Mouse (Mus musculus) midbrain, embryonic 12.5 days (tissue): ENCODE measurements around the gene Vdac2. TPM values are rescaled to one million over a fixed set of nuclear protein-coding genes. Genes with fewer than 3 reads are reported as not detected.

Experiments
- ATAC-seq: fragments of 200-750 bp; cut with Nextera tagmentation; 2 replicates; pipeline ENCODE4 v1.8.0; 2017; ENCODE audit warnings: low read depth, moderate TSS enrichment, moderate library complexity; ENCODE audit not compliant: low FRiP score
- H3K27ac ChIP-seq: fragments of 300-500 bp; sonication (generic); replicated peaks from 2 replicates; pipeline ENCODE4 v1.5.1; 2016; ENCODE audit warnings: mild to moderate bottlenecking
- H3K27me3 ChIP-seq: fragments of 300-500 bp; sonication (generic); 2 replicates; pipeline ENCODE4 v1.6.1; 2016; ENCODE audit warnings: mild to moderate bottlenecking
- H3K36me3 ChIP-seq: fragments of 300-500 bp; sonication (generic); 2 replicates; pipeline ENCODE4 v1.6.1; 2016
- H3K4me1 ChIP-seq: fragments of 300-500 bp; sonication (generic); 2 replicates; pipeline ENCODE4 v1.6.1; 2016
- H3K4me2 ChIP-seq: fragments of 300-500 bp; sonication (generic); replicated peaks from 2 replicates; pipeline ENCODE4 v1.6.1; 2016; ENCODE audit warnings: mild to moderate bottlenecking, moderate library complexity
- H3K4me3 ChIP-seq: fragments of 300-500 bp; sonication (generic); 2 replicates; pipeline ENCODE4 v1.5.1; 2016; ENCODE audit warnings: mild to moderate bottlenecking
- H3K9ac ChIP-seq: fragments of 300-500 bp; sonication (generic); replicated peaks from 2 replicates; pipeline ENCODE4 v1.6.1; 2016; ENCODE audit warnings: mild to moderate bottlenecking, moderate library complexity
- H3K9me3 ChIP-seq: fragments of 300-500 bp; sonication (generic); 2 replicates; pipeline ENCODE4 v1.6.1; 2016; ENCODE audit warnings: mild to moderate bottlenecking
- WGBS: fragments of 180-500 bp; shearing (Covaris S2); methylation state at CpG from one replicate; pipeline ENCODE4 v1.1.7; 2016; 5-methylcytosine and 5-hydroxymethylcytosine counted together
- polyA plus RNA-seq: library from polyadenylated mRNA; unstranded; fragments of >200 nt; fragmentation: Nextera tagmentation; extraction: Ambion mirVana; gene quantifications from 2 replicates; pipeline ENCODE4 v1.2.1, GENCODE M21; 2016

The Vdac2 gene
- polyA plus RNA-seq, 1 experiment from 2014 or later: 275 TPM

DNA sequence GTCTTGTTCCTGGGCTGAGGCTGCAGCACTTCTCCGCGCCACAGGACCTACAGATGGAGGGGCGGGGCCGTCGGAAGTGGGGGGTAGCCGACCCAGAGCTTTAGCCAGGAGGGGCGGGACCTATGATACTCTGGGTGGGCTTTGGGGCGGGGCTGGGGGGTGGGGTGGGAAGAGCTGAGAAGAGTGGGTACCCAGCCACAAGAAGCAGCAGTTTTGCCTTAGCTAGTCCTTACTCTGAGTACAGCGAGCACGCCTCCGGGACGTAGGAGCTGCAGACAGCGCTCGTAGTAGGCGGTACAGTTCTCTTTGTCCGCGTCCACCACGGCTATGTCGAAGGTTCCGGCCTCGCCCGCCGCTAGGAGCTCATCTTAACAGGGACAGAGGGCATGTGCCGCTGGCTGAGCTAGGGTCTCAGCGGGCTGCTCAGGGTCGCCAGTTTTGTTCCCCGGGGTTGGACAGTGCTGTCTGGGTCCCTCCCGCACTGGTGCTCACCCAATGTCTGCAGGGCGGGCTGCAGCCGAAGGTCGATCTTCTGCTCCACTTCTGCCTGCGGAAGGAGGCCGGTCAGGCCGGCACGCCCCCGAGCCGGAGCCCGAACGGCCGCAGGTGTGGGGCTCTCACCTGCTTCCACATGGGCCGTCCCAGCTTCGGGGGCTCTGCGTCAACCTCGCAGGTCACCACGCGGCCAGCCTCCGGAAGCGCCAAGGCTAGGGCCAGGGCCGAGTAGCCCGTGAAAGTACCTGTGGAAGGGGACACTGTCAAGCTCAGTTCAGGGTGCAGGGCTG, 22.5 kb downstream of the Vdac2 start:
- H3K27ac ChIP-seq: peak overlapping the region; percentile 60; the same call in 1 of the 2 replicates
- peak overlapping the region; percentile 69 for H3K4me3 ChIP-seq
- peak overlapping the region; percentile 72 for H3K9ac ChIP-seq
- ATAC-seq: peak; percentile 51
- H3K4me2 ChIP-seq: peak overlapping the region; percentile 89
- H3K27me3 ChIP-seq: no peaks in the 10 kb centered on the region; the same call in 1 of the 2 replicates
- peaks cover 18% of the 10 kb centered on the region for H3K4me1 ChIP-seq
- under 1% methylated on average over 49 of the region's 50 CpGs for WGBS
- peaks cover 38% of the 10 kb centered on the region for H3K36me3 ChIP-seq
- no peaks in the 10 kb centered on the region for H3K9me3 ChIP-seq

DNA sequence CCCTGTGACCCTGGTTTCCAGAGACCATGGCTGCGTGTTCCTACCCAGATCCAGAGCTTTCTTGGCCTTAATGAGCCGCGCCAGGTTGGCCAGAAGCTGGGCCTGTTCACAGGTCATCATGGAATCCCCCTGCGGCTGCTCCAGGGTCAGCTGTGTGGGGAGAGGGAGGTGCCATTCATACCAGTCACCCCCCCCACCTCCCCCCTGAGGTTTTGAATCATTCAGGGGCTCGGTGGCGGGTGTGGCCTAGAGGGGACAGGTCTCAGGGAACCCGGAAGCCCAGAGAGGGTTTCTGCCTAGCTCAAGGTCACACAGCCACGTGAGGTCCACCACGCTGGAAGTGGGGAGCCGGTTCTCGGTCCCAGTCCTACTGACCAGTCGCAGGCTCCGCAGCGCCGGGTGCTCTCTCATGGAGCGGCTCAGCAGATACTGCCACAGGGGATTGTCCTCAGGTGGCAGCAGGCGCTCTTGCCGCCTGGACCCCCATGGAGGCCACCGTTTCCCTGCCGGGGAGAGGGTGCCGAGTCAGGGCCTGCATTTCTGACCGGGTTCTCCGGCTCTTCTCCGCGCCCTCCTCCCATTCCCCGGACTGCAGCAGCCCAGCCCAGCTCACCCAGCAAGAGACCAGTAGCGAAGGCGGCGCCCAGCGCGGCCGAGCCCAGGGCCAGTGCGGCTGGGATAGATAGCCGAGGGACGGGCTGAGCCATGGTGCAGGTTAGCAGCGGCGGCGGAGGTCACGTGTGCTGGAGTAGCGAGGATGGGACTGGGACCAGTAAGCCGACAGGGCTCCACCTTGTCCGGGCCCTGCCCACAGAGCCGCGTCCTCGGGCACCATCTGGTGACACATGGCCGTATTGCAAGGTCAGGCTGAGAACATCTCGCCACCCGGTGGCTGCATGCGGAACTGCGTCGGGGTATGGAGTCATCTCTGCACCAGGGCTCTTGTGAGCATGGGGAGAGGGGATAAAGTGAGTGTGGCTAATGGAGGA, 23.4 kb downstream of the Vdac2 start, which contains the start of gene Comtd1:
Gene Comtd1, minus strand, starts transcription at position 812 of the 989 bp plus-strand sequence.
- peak within 1 kb of the TSS; percentile 60; the same call in 1 of the 2 replicates for H3K27ac ChIP-seq
- peak within 1 kb of the TSS; percentile 69 for H3K4me3 ChIP-seq
- peak within 1 kb of the TSS; percentile 89 for H3K4me2 ChIP-seq
- WGBS: under 1% methylated on average over 51 of the region's 51 CpGs
- no peaks in the 10 kb centered on the region for H3K9me3 ChIP-seq
- peaks cover 18% of the 10 kb centered on the region for H3K4me1 ChIP-seq
- ATAC-seq: peak; percentile 92
- no peaks in the 10 kb centered on the region; the same call in 1 of the 2 replicates for H3K27me3 ChIP-seq
- H3K9ac ChIP-seq: peak within 1 kb of the TSS; percentile 72
- H3K36me3 ChIP-seq: peaks cover 29% of the 10 kb centered on the region

DNA sequence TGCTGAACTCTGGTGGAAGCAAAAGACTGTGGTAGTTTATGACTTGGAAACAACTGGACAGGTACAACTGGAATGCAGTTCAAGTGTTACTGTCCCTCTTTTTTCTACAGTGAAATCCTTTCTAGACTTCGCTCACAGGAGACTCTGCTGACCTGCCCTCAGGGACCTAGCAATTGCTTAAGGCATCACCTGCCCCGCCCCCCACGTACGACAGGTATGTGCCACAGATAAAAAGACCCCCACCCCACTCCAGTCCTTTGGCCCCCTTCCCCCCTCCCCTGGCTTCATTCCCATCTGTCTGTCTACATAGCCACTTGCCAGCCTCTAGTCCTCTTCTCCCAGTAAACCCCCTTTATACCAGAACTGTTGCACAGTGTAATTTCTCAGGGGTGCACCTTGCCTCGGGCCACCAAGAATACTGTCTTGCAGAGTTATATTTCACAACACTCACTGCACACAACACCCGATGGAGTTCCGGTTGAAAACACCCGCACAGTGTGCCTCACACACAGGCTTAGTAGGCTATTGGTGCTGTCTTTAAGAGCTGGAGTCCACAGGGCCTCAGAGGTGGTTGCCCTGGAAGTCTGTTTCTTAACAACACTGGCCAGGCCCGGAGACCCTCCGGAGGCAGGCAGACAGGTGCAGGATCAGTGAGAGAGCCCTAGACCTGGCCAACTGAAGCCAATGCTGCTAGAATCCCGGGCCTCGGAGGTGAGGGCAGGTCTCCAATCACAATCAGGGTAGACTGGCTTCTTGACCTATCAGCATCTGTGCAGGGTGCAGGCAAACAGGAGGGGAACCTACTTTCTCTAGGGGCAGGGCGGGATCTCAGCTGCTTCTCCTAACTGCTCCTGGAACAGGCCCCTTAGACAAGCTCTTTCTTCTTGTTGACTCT, 24.7 kb downstream of the Vdac2 start:
- H3K27ac ChIP-seq: no peak overlapping the region
- H3K9me3 ChIP-seq: no peaks in the 10 kb centered on the region
- no peak for ATAC-seq
- no peak overlapping the region for H3K4me3 ChIP-seq
- 92% methylated on average over 13 of the region's 13 CpGs for WGBS
- H3K4me1 ChIP-seq: peaks cover 25% of the 10 kb centered on the region
- no peaks in the 10 kb centered on the region; the same call in 1 of the 2 replicates for H3K27me3 ChIP-seq
- H3K36me3 ChIP-seq: peaks cover 16% of the 10 kb centered on the region
- no peak overlapping the region for H3K4me2 ChIP-seq
- H3K9ac ChIP-seq: no peak overlapping the region

DNA sequence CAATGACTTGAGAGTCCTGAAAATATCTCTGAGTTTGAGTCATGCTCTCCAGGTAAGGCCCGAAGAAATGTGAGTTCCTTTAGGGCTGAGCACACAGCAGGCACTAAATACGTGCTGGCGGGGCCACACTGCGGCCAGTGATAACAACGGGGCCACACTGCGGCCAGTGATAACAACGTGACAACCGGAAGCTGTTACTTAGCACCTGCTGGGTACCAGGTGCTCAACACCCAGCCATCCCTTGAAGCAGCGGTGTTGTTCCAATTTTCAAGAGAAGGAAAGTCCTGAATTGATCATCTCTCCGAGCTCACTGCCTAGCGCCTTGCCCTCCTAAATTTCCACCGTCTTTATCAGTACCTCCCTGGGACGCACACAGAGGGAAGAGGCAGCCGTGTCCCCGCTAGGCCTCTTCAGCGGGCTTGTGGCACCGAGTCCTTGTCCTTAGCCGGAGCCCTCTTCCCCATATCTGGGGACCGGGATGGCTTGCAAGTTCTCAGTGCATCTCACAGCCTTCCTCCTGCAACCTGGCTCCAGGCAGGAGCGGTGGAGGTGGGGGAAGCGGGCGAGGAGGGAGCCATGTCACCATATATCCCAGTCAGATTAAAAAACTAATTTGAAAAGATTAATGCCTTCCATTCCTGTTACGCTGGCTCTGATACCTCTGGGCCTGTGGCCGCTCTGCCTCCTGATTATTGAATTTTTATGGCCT, 25.5 kb downstream of the Vdac2 start:
- Histone ChIP-seq H3K27ac (no peak overlapping the region), H3K36me3 (peaks cover 8% of the 10 kb centered on the region), H3K9me3 (no peaks in the 10 kb centered on the region), H3K9ac (no peak overlapping the region), H3K4me1 (peaks cover 25% of the 10 kb centered on the region), H3K4me2 (no peak overlapping the region), H3K27me3 (no peaks in the 10 kb centered on the region; the same call in 1 of the 2 replicates), H3K4me3 (no peak overlapping the region)
- ATAC-seq: no peak
- 87% methylated on average over 24 of the region's 24 CpGs for WGBS

DNA sequence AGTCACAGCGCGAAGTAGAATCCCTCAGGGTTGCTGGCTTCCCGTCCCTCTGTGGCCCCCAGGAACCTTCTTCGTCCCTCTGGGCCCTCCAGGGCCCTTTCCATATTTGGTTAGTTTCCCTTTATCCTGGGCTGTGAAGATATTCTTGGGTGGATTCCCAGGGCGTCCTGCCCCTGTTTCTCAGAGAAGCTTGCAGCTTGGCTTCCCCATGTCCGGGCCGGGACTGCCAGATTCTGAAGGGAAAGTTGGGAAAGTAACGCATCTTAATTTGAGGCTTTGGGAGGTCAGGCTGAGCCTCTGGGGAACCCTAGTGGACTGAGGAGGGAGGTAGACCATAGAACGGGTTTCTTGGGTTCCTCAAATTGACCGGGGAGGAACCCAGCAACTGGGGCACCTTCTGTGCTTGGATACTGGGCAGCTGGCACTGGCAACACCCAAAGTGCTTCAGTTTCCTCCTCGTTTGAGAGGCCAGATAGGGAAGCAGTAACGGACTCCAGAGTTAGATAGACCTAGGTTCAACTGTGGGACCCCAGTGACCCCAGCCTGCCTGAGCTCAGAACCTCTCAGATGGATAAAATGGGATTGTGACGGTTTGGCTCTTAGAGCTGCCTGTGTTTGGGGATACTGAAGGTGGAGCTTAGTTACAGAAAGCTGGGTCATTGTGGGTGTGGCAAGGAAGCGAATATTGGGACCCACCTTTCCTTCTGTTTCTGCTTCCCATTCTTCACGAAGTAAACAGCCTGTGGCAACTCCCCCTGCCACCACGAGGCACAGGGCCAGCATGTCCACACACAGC, 27.2 kb downstream of the Vdac2 start:
- ATAC-seq: no peak
- H3K9ac ChIP-seq: no peak overlapping the region
- H3K27ac ChIP-seq: no peak overlapping the region
- H3K36me3 ChIP-seq: no peaks in the 10 kb centered on the region
- H3K27me3 ChIP-seq: no peaks in the 10 kb centered on the region
- H3K9me3 ChIP-seq: no peaks in the 10 kb centered on the region
- no peak overlapping the region for H3K4me2 ChIP-seq
- peaks cover 21% of the 10 kb centered on the region for H3K4me1 ChIP-seq
- WGBS: 84% methylated on average over 16 of the region's 16 CpGs
- no peak overlapping the region for H3K4me3 ChIP-seq

DNA sequence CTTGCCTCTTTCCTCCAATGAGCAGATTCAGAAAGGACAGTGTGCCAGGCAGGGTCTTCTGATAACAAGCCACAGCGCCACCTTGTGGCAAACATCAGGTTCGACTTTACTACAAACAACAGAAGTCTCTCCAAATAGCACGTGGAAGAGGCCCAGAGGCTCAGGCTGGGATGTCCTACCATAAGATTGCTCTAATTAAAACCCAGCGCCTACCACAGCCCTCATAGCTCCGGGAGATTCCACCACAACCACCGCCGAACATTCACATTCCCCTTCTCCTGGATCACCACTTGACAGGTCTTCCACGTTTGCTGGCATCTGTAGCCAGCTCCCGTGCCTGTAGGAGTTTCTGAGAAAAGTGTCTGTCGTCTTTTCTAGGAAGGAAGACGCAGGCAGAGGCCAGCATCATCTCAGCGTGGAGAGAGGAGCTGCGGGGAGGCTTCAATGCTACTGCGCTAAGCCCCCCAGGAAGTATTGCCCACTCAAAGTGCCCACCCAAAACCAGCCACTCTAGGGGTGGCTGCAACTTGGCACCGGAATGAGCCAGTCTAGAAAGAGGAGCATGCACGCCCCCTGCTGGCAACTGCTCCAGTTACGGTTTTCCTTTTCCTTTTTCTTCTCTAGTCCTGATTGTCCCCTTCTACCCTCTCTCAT, 28.5 kb downstream of the Vdac2 start:
- Histone ChIP-seq H3K4me3 (peak overlapping the region; percentile 24), H3K9ac (no peak overlapping the region), H3K27me3 (no peaks in the 10 kb centered on the region), H3K36me3 (no peaks in the 10 kb centered on the region), H3K9me3 (no peaks in the 10 kb centered on the region), H3K27ac (no peak overlapping the region), H3K4me1 (peaks cover 7% of the 10 kb centered on the region), H3K4me2 (peak overlapping the region; percentile 44)
- ATAC-seq: peak; percentile 38; the same call in 1 of the 2 replicates
- WGBS: 9% methylated on average over 17 of the region's 17 CpGs

DNA sequence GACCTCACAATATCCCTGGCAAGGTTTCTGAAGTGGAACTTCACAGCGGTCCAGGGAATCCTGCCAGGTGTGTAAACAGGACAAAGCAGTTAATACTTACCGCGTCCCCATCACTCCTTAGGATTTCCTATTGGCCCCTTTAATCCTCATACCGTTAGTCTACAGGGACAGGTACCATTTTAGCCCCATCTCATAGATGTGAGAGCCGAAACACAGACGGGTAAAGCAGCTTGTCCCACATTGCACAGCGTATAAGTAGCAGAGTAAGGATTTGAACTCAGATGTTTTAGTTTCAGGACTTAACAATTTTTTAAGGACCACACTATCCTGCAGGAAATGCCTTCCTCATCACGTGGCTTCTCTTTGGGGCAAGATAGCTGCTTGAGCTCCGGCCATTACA, 29.2 kb downstream of the Vdac2 start:
- no peak overlapping the region for H3K27ac ChIP-seq
- 81% methylated on average over 9 of the region's 9 CpGs for WGBS
- peak overlapping the region; percentile 44; the same call in 1 of the 2 replicates for H3K4me2 ChIP-seq

DNA sequence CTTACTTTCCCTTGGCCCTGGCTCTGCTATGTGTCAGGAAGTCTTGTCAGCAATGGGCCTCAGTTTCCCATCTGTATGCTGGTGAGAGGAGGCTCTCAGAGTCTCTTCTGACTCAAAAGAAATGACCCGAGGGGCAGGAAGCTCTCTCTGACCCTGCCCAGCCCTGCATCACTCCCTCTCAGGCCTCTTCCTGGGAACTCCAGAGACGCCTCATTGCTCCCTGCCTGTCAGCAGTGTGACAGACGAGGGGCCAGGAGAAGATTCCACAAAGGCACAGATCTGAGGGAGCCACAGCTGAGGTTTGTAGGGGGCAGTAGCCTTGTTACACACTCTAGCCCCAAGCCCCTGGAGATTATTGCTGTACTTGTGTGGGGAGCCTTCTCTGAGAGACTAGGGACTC, 30.9 kb downstream of the Vdac2 start:
- no peaks in the 10 kb centered on the region for H3K27me3 ChIP-seq
- H3K9ac ChIP-seq: no peak overlapping the region
- peaks cover 7% of the 10 kb centered on the region for H3K4me1 ChIP-seq
- ATAC-seq: no peak
- H3K4me3 ChIP-seq: no peak overlapping the region
- no peaks in the 10 kb centered on the region for H3K9me3 ChIP-seq
- H3K36me3 ChIP-seq: no peaks in the 10 kb centered on the region
- WGBS: 29% methylated on average over 3 of the region's 3 CpGs
- H3K4me2 ChIP-seq: no peak overlapping the region
- no peak overlapping the region for H3K27ac ChIP-seq

More for the DNA sequence above, 29.2 kb downstream of the Vdac2 start:
- no peak overlapping the region for H3K9ac ChIP-seq
- no peaks in the 10 kb centered on the region for H3K36me3 ChIP-seq
- ATAC-seq: no peak
- peaks cover 7% of the 10 kb centered on the region for H3K4me1 ChIP-seq
- H3K9me3 ChIP-seq: no peaks in the 10 kb centered on the region
- no peaks in the 10 kb centered on the region for H3K27me3 ChIP-seq
- no peak overlapping the region for H3K4me3 ChIP-seq

DNA sequence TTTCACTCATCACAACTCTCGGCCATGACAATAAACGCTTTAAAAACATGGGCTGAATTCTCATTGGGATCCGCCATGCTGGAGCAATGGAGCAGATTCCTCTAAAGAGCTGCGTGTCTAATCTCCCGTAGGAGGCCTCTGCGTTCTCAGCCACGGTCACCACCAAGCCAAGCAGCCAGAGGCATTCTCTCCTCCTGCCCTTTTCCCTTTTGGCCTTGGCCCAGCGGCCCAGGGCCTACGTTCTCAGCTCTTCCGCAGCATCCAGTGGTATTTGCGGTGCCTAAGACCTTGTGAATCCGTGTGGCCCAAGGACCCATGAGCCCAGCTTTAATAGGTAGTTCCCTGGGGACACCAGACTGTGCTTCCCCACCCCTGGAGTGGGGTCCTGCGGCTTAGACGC, 31.8 kb downstream of the Vdac2 start:
- H3K4me2 ChIP-seq: no peak overlapping the region
- H3K27me3 ChIP-seq: no peaks in the 10 kb centered on the region
- no peak overlapping the region for H3K4me3 ChIP-seq
- ATAC-seq: no peak
- peaks cover 7% of the 10 kb centered on the region for H3K4me1 ChIP-seq
- 76% methylated on average over 14 of the region's 14 CpGs for WGBS
- no peaks in the 10 kb centered on the region for H3K9me3 ChIP-seq
- no peaks in the 10 kb centered on the region for H3K36me3 ChIP-seq
- H3K27ac ChIP-seq: no peak overlapping the region
- no peak overlapping the region for H3K9ac ChIP-seq

DNA sequence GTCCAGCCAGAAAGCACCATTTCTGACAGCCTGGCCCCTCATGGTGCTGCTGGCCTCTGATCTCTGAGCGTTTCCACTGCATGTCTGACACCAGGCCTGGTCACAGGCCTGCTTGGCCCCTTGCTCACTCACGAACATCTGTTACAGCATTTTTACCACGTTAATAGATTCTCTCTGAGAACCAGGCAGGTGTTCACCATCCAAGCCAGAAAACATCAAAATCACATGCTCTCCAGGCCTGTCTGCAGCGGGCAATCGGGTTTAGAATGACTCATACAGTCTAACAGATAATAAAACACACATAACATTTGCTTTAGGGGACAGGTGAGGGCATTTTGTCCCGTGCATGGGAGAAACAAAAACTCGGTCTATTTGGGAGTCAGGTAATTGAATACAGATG, 41.3 kb downstream of the Vdac2 start:
- ATAC-seq: no peak
- Histone ChIP-seq H3K4me2 (no peak overlapping the region), H3K27me3 (no peaks in the 10 kb centered on the region), H3K4me1 (no peaks in the 10 kb centered on the region), H3K36me3 (no peaks in the 10 kb centered on the region), H3K9me3 (no peaks in the 10 kb centered on the region), H3K27ac (no peak overlapping the region), H3K9ac (no peak overlapping the region), H3K4me3 (no peak overlapping the region)
- 76% methylated on average over 7 of the region's 7 CpGs for WGBS
